Mouse (Mus musculus) heart, embryonic 13.5 days (tissue): Measurements from ENCODE around the gene Myh9. TPM values are rescaled to one million over a fixed set of nuclear protein-coding genes. Genes with fewer than 3 reads are reported as not detected.
A peak's percentile ranks its signal among the peaks of the same experiment; 100 is the strongest.
"Not testable (repeated sequence)": the region's sequence is repeated elsewhere in the genome, so short reads cannot be mapped to it uniquely, and the experiment has no call there.

ENCODE experiments used
- ATAC-seq: fragments of 200-750 bp; cut with Nextera tagmentation; 2 replicates; pipeline ENCODE4 v1.8.0; 2017; ENCODE audit warnings: moderate TSS enrichment; ENCODE audit not compliant: insufficient number of reproducible peaks, low FRiP score, low TSS enrichment; ENCODE audit errors: extremely low read depth
- H3K27ac ChIP-seq: fragments of 300-500 bp; sonication (generic); replicated peaks from 2 replicates; pipeline ENCODE4 v1.5.1; 2015; ENCODE audit warnings: moderate library complexity, mild to moderate bottlenecking, inconsistent platforms
- H3K27me3 ChIP-seq: fragments of 300-500 bp; sonication (generic); replicated peaks from 2 replicates; pipeline ENCODE4 v1.6.1; 2015; ENCODE audit warnings: mild to moderate bottlenecking, inconsistent platforms
- H3K36me3 ChIP-seq: fragments of 300-500 bp; sonication (generic); 2 replicates; pipeline ENCODE4 v1.6.1; 2015; ENCODE audit warnings: mild to moderate bottlenecking, inconsistent platforms
- H3K4me1 ChIP-seq: fragments of 300-500 bp; sonication (generic); 2 replicates; pipeline ENCODE4 v1.6.1; 2015; ENCODE audit warnings: inconsistent platforms
- H3K4me2 ChIP-seq: fragments of 300-500 bp; sonication (generic); 2 replicates; pipeline ENCODE4 v1.6.1; 2015; ENCODE audit warnings: inconsistent platforms, mild to moderate bottlenecking, moderate library complexity
- H3K4me3 ChIP-seq: fragments of 300-500 bp; sonication (generic); 2 replicates; pipeline ENCODE4 v1.5.1; 2015; ENCODE audit warnings: moderate library complexity, mild to moderate bottlenecking, inconsistent platforms
- H3K9ac ChIP-seq: fragments of 300-500 bp; sonication (generic); 2 replicates; pipeline ENCODE4 v1.6.1; 2015; ENCODE audit warnings: inconsistent platforms, mild to moderate bottlenecking, moderate library complexity
- H3K9me3 ChIP-seq: fragments of 300-500 bp; sonication (generic); 2 replicates; pipeline ENCODE4 v1.6.1; 2016; ENCODE audit warnings: inconsistent platforms
- WGBS: fragments of 180-500 bp; shearing (Covaris S2); methylation state at CpG from one replicate; pipeline ENCODE4 v1.1.7; 2015; ENCODE audit warnings: mixed read lengths; 5-methylcytosine and 5-hydroxymethylcytosine counted together
- polyA plus RNA-seq: library from polyadenylated mRNA; unstranded; fragments of >200 nt; fragmentation: Nextera tagmentation; extraction: Ambion mirVana; gene quantifications from 2 replicates; pipeline ENCODE4 v1.2.1, GENCODE M21; 2015

Myh9 gene
- polyA plus RNA-seq, 1 experiment from 2014 or later: 25.0 TPM

GRCm38 (mm10) chr15:77867231-77867968 is 25.4 kb upstream of the Myh9 start:
- H3K9me3 ChIP-seq, H3K4me2 ChIP-seq, H3K36me3 ChIP-seq, ATAC-seq, H3K27ac ChIP-seq, H3K9ac ChIP-seq, H3K4me1 ChIP-seq, H3K27me3 ChIP-seq, H3K4me3 ChIP-seq: not testable (repeated sequence)
- WGBS: 83% methylated on average over 9 of the region's 10 CpGs

- Histone ChIP-seq H3K36me3 (no peaks in the 10 kb centered on the region), H3K4me2 (no peak overlapping the region), H3K27ac (no peak overlapping the region), H3K9me3 (no peaks in the 10 kb centered on the region), H3K4me3 (no peak overlapping the region), H3K4me1 (peaks cover 5% of the 10 kb centered on the region), H3K27me3 (no peaks in the 10 kb centered on the region), H3K9ac (no peak overlapping the region; the same call in 1 of the 2 replicates)
- WGBS: 45% methylated on average over 11 of the region's 11 CpGs
- ATAC-seq: no peak
Measured at GRCm38 (mm10) chr15:77866583-77867220, 24.7 kb upstream of the Myh9 start.

- H3K4me3 ChIP-seq: no peak overlapping the region
- WGBS: 71% methylated on average over 9 of the region's 9 CpGs
- no peak overlapping the region for H3K27ac ChIP-seq
- H3K27me3 ChIP-seq: no peaks in the 10 kb centered on the region
- no peak overlapping the region for H3K4me2 ChIP-seq
- H3K9me3 ChIP-seq: no peaks in the 10 kb centered on the region
- H3K36me3 ChIP-seq: no peaks in the 10 kb centered on the region
- H3K4me1 ChIP-seq: peaks cover 5% of the 10 kb centered on the region
- ATAC-seq: no peak
- H3K9ac ChIP-seq: no peak overlapping the region
Measured at GRCm38 (mm10) chr15:77864063-77864758, 22.2 kb upstream of the Myh9 start.

GRCm38 (mm10) chr15:77862991-77863972 is 21.3 kb upstream of the Myh9 start:
- Histone ChIP-seq H3K9ac (no peak overlapping the region), H3K27ac (no peak overlapping the region), H3K36me3 (no peaks in the 10 kb centered on the region), H3K4me1 (peaks cover 5% of the 10 kb centered on the region), H3K9me3 (no peaks in the 10 kb centered on the region), H3K4me2 (no peak overlapping the region), H3K4me3 (no peak overlapping the region), H3K27me3 (no peaks in the 10 kb centered on the region)
- WGBS: 74% methylated on average over 21 of the region's 22 CpGs
- no peak for ATAC-seq

GRCm38 (mm10) chr15:77860081-77860665 is 18.2 kb upstream of the Myh9 start:
- H3K4me1 ChIP-seq: peaks cover 29% of the 10 kb centered on the region
- H3K4me2 ChIP-seq: no peak overlapping the region
- H3K9ac ChIP-seq: no peak overlapping the region
- H3K36me3 ChIP-seq: no peaks in the 10 kb centered on the region
- 38% methylated on average over 1 of the region's 1 CpGs for WGBS
- no peaks in the 10 kb centered on the region for H3K27me3 ChIP-seq
- H3K9me3 ChIP-seq: no peaks in the 10 kb centered on the region
- no peak overlapping the region for H3K27ac ChIP-seq
- no peak overlapping the region for H3K4me3 ChIP-seq
- ATAC-seq: no peak

DNA sequence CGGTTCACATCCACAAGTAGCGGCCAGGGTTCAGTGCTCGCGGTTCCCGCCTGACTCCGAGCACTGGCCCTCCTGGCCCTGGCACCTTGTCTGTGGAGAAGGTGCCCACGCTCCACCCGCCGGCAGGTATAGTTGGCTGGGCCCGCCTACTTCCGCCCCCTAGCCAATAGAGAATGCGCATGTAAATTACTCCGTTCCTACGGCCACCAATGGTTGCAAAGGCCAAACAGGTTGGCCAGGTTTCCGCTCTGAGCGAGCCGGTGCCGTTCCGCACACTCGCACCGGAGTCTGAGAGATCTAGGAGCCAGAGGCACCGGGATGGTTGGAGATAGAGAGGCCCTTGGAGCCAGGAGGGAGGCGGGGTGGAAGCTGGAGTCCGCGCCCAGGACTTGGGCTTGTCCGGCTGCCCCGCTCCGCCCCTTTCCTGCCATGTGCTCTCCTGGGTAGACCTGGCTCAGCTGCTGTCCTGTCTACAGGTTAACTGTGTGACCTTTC is 15.7 kb upstream of the Myh9 start:
- Histone ChIP-seq H3K4me3 (peak overlapping the region; percentile 60), H3K4me2 (peak overlapping the region; percentile 89), H3K27me3 (no peaks in the 10 kb centered on the region), H3K4me1 (peaks cover 29% of the 10 kb centered on the region), H3K36me3 (no peaks in the 10 kb centered on the region), H3K9ac (peak overlapping the region; percentile 80), H3K27ac (0 out of 2 replicates have a peak overlapping the region, but pooled peaks have one; percentile 1), H3K9me3 (no peaks in the 10 kb centered on the region)
- ATAC-seq: peak; percentile 64
- WGBS: 2% methylated on average over 28 of the region's 28 CpGs

DNA sequence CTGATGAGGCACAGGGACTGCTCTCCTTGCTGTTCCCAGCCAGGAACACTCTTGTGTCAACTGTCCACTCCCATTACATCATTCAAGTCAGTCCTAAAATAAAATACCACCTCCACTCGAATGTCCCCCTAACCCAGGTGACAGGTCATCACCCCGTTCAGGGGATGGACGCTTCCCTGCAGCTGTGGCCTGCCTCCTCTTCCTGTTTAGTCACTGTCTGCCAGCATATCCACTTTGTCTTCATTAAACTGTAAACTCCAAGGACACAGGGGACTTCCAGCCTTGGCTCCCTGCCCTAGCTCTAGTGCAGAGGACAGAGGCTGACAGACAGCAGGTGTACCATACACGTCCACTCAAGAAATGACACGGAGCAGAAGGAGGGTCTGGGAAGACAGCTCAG is 14.6 kb upstream of the Myh9 start:
- Histone ChIP-seq H3K27me3 (no peaks in the 10 kb centered on the region), H3K9ac (peak overlapping the region; percentile 10; the same call in 1 of the 2 replicates), H3K4me3 (no peak overlapping the region), H3K4me2 (no peak overlapping the region), H3K4me1 (peaks cover 29% of the 10 kb centered on the region), H3K27ac (peak overlapping the region; percentile 58), H3K36me3 (no peaks in the 10 kb centered on the region), H3K9me3 (no peaks in the 10 kb centered on the region)
- no peak for ATAC-seq
- WGBS: 34% methylated on average over 5 of the region's 5 CpGs

GRCm38 (mm10) chr15:77855301-77855700 is 13.3 kb upstream of the Myh9 start:
- Histone ChIP-seq H3K4me2 (no peak overlapping the region), H3K36me3 (no peaks in the 10 kb centered on the region)
- WGBS: 60% methylated on average over 8 of the region's 8 CpGs

DNA sequence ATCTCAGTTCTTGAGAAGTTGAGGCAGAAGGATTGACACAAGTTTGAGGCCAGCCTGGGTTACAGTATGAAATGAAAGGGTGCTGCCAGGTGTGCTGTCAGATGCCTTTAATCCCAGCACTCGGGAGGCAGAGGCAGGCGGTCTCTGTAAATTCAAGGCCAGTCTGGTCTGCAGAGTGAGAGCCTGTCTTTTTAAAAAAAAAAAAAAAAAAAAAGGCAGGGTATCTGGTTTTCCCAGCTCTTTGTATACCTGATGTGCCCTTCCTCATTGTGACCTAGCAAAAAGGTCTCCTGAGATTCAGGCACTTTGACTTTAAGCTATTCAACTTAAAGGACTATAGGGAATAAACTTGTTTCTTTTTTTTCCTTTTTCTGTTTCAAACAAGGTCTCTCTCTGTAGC is 10.0 kb upstream of the Myh9 start:
- H3K27ac ChIP-seq: no peak overlapping the region
- WGBS: 86% methylated on average over 2 of the region's 2 CpGs

More at GRCm38 (mm10) chr15:77855301-77855700, 13.3 kb upstream of the Myh9 start:
- Histone ChIP-seq H3K4me1 (peaks cover 29% of the 10 kb centered on the region), H3K4me3 (no peak overlapping the region), H3K9ac (no peak overlapping the region), H3K27ac (no peak overlapping the region), H3K27me3 (no peaks in the 10 kb centered on the region), H3K9me3 (no peaks in the 10 kb centered on the region)
- no peak for ATAC-seq

DNA sequence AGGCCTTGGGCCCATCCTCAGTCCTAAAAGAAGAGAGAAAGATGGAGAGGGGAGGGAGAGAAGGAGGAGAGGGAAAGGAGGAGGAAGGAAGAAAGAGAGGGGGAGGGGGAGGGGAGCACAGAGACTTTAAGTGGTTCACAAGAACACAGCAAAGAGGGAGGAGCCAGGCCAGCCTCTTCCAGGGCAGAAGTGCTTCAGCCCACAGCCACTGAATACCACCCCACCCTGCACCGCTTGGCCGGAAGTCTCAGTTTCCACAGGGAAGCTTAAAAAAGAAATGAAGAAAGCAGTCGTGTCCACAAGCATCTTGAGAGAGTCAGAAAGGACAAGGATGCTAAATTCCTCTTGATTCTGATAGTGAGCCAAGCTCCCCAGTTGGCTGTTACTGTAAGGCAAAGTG is 9.2 kb upstream of the Myh9 start:
- no peak for ATAC-seq
- H3K27me3 ChIP-seq: no peaks in the 10 kb centered on the region
- no peak overlapping the region for H3K9ac ChIP-seq
- H3K4me1 ChIP-seq: peaks cover 10% of the 10 kb centered on the region
- H3K36me3 ChIP-seq: no peaks in the 10 kb centered on the region
- H3K9me3 ChIP-seq: no peaks in the 10 kb centered on the region
- H3K4me2 ChIP-seq: no peak overlapping the region
- 22% methylated on average over 3 of the region's 3 CpGs for WGBS
- no peak overlapping the region for H3K4me3 ChIP-seq
- no peak overlapping the region for H3K27ac ChIP-seq

More for the DNA sequence above, 10.0 kb upstream of the Myh9 start:
- Histone ChIP-seq H3K27me3 (no peaks in the 10 kb centered on the region), H3K36me3 (no peaks in the 10 kb centered on the region), H3K4me1 (peaks cover 19% of the 10 kb centered on the region), H3K4me2 (no peak overlapping the region), H3K9ac (no peak overlapping the region), H3K4me3 (no peak overlapping the region), H3K9me3 (no peaks in the 10 kb centered on the region)
- ATAC-seq: no peak
